Mouse (Mus musculus) skeletal muscle tissue, adult 2 months (tissue): ENCODE results near the gene Skap1.

Experiments
- DNase-seq: peaks from one replicate; pipeline ENCODE4 v3.0.0-alpha.2; 2012; ENCODE audit warnings: low read depth, low spot score

Skap1 gene

GRCm38 (mm10) chr11:96746648-96747047 is 282.3 kb downstream of the Skap1 start:
- DNase-seq = no peak

GRCm38 (mm10) chr11:96747555-96747954 is 283.2 kb downstream of the Skap1 start:
- DNase-seq = no peak

- DNase-seq = no peak
Measured at GRCm38 (mm10) chr11:96755298-96755697, 290.9 kb downstream of the Skap1 start.

- DNase-seq = no peak
Measured at GRCm38 (mm10) chr11:96757421-96757820, 293.0 kb downstream of the Skap1 start.

GRCm38 (mm10) chr11:96758402-96758801 is 294.0 kb downstream of the Skap1 start:
- DNase-seq = no peak

GRCm38 (mm10) chr11:96760042-96760441 is 295.6 kb downstream of the Skap1 start:
- DNase-seq = peak; percentile 66

- DNase-seq = no peak
Measured at GRCm38 (mm10) chr11:96761984-96762383, 297.6 kb downstream of the Skap1 start.

GRCm38 (mm10) chr11:96762742-96763470 is 298.5 kb downstream of the Skap1 start:
- peak; percentile 56 for DNase-seq

GRCm38 (mm10) chr11:96764511-96765350 is 300.3 kb downstream of the Skap1 start:
- no peak for DNase-seq

- peak; percentile 57 for DNase-seq
Measured at GRCm38 (mm10) chr11:96765645-96766044, 301.3 kb downstream of the Skap1 start.

GRCm38 (mm10) chr11:96766555-96766954 is 302.2 kb downstream of the Skap1 start:
- no peak for DNase-seq

- no peak for DNase-seq
Measured at GRCm38 (mm10) chr11:96767096-96767495, 302.7 kb downstream of the Skap1 start.

- no peak for DNase-seq
Measured at GRCm38 (mm10) chr11:96768240-96768639, 303.8 kb downstream of the Skap1 start.

- no peak for DNase-seq
Measured at GRCm38 (mm10) chr11:96771274-96771975, 307.0 kb downstream of the Skap1 start.

GRCm38 (mm10) chr11:96772413-96772812 is 308.0 kb downstream of the Skap1 start:
- DNase-seq = no peak

- DNase-seq = no peak
Measured at GRCm38 (mm10) chr11:96774536-96774935, 310.1 kb downstream of the Skap1 start.

GRCm38 (mm10) chr11:96775063-96775462 is 310.7 kb downstream of the Skap1 start:
- DNase-seq = no peak

GRCm38 (mm10) chr11:96775665-96776064 is 311.3 kb downstream of the Skap1 start:
- DNase-seq = no peak

GRCm38 (mm10) chr11:96776068-96776467 is 311.7 kb downstream of the Skap1 start:
- no peak for DNase-seq

GRCm38 (mm10) chr11:96776968-96777962 is 312.9 kb downstream of the Skap1 start, which contains the start of gene Snx11:
TSS of gene Snx11 (minus strand) at chr11:96777559.
- peak; percentile 98 for DNase-seq
